Mouse (Mus musculus): ENCODE data around the gene Xk.
"Not testable (repeated sequence)": the region's sequence is repeated elsewhere in the genome, so short reads cannot be mapped to it uniquely, and the experiment has no call there.

Gene Xk

GRCm38 (mm10) chrX:9272460-9273361, at the start of gene Xk:
Xk (plus strand) TSS chrX:9272756.
- DNase-seq (ENCODE audit: low read depth) = no peak

GRCm38 (mm10) chrX:9227105-9227504, 45.5 kb upstream of the Xk start:
- DNase-seq (ENCODE audit: low read depth) = no peak

- DNase-seq (ENCODE audit: low read depth) = no peak
Measured at GRCm38 (mm10) chrX:9240737-9241591, 31.6 kb upstream of the Xk start.

- DNase-seq (ENCODE audit: low read depth) = peak; percentile 65
Measured at GRCm38 (mm10) chrX:9243381-9243864, 29.1 kb upstream of the Xk start.

GRCm38 (mm10) chrX:9244603-9245336, 27.8 kb upstream of the Xk start:
- no peak for DNase-seq (ENCODE audit: low read depth)

GRCm38 (mm10) chrX:9248911-9249310, 23.6 kb upstream of the Xk start:
- DNase-seq (ENCODE audit: low read depth) = no peak

GRCm38 (mm10) chrX:9253990-9254389, 18.6 kb upstream of the Xk start:
- DNase-seq (ENCODE audit: low read depth) = no peak

- no peak for DNase-seq (ENCODE audit: low read depth)
Measured at GRCm38 (mm10) chrX:9254901-9255300, 17.7 kb upstream of the Xk start.

GRCm38 (mm10) chrX:9256766-9257165, 15.8 kb upstream of the Xk start, which contains the start of gene Gm14862:
Gm14862 (minus strand) TSS chrX:9256899.
- DNase-seq (ENCODE audit: low read depth) = no peak

- DNase-seq (ENCODE audit: low read depth) = no peak
Measured at GRCm38 (mm10) chrX:9257831-9258230, 14.7 kb upstream of the Xk start.

- no peak for DNase-seq (ENCODE audit: low read depth)
Measured at GRCm38 (mm10) chrX:9259267-9259666, 13.3 kb upstream of the Xk start.

- DNase-seq (ENCODE audit: low read depth) = no peak
Measured at GRCm38 (mm10) chrX:9271112-9271511, 1.4 kb upstream of the Xk start.

GRCm38 (mm10) chrX:9271947-9272459, 553 bp upstream of the Xk start:
- DNase-seq (ENCODE audit: low read depth) = no peak

GRCm38 (mm10) chrX:9273377-9274002, 934 bp downstream of the Xk start:
- DNase-seq (ENCODE audit: low read depth) = no peak

GRCm38 (mm10) chrX:9274321-9274720, 1.8 kb downstream of the Xk start:
- no peak for DNase-seq (ENCODE audit: low read depth)

GRCm38 (mm10) chrX:9283464-9283863, 10.9 kb downstream of the Xk start, which contains the start of gene H2al1m:
H2al1m (plus strand) TSS chrX:9283764.
- not testable (repeated sequence) for DNase-seq (ENCODE audit: low read depth)

GRCm38 (mm10) chrX:9293140-9293829, 20.7 kb downstream of the Xk start:
- not testable (repeated sequence) for DNase-seq (ENCODE audit: low read depth)

- no peak for DNase-seq (ENCODE audit: low read depth)
Measured at GRCm38 (mm10) chrX:9298413-9298864, 25.9 kb downstream of the Xk start.

GRCm38 (mm10) chrX:9302791-9303190, 30.2 kb downstream of the Xk start:
- DNase-seq (ENCODE audit: low read depth) = no peak

- no peak for DNase-seq (ENCODE audit: low read depth)
Measured at GRCm38 (mm10) chrX:9303455-9303854, 30.9 kb downstream of the Xk start.

All from NIH3T3 (cell line).